Mouse (Mus musculus) spleen, adult 12 weeks (tissue): ENCODE results near the gene Aox3.

Experiments
- DNase-seq: peaks from one replicate; pipeline ENCODE4 v3.0.0; 2022; ENCODE audit warnings: low spot score

Gene Aox3

GRCm38 (mm10) chr1:58107066-58107465 is 5.9 kb upstream of the Aox3 start:
- no peak for DNase-seq

- DNase-seq = no peak
These were observed 2.7 kb upstream of the Aox3 start for GRCm38 (mm10) chr1:58110241-58110640.

- no peak for DNase-seq
These were observed 1.6 kb upstream of the Aox3 start for GRCm38 (mm10) chr1:58111315-58111714.

GRCm38 (mm10) chr1:58113441-58113840 is 511 bp downstream of the Aox3 start:
- DNase-seq = no peak

DNA sequence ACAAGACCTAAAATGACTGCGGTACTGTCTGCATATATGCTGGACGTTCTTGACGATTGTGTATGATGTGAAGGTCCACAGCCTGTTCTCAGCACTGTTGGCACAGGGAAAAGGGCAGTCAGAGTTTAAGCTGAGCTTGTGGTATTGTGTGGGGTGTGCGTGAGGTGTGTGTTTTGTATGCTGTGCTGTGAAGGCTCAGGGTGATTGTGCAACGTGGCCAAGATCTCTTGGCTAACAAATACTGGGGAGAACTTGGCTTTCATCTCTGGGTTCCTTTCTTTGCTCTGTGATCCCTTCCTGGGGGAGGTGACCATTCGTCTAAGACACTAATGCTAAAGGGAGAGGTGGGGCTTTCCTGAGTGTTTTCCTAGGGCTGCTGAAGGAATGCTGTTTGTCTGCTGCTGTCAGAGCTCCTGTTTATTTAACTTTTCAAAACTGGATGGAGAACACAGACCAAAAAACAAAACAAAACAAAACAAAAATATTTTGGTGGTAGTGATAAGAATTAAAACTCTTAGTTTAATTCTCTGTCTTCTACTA is 1.2 kb downstream of the Aox3 start:
- no peak for DNase-seq

- DNase-seq = no peak
These were observed 1.9 kb downstream of the Aox3 start for GRCm38 (mm10) chr1:58114666-58115375.

DNA sequence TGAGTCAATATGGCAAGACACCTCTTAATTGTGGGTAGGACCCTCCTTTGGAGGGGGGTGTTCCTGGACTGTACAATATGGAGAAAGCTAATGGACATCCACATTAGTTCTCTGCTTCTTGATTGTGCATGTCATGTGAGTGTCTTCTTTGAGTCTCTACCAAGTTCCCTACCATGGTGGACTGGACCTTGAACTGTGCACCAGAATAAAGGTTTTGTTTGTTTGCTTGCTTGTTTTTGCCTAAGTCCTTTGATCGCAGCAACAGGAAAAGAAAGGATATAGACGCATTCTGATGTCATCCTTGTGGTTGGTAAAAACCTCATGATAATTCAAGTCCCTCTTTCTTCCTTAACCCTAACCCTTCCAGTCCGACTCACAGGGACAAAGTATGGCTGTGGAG is 5.3 kb downstream of the Aox3 start:
- no peak for DNase-seq

- DNase-seq = no peak
These were observed 12.0 kb downstream of the Aox3 start for GRCm38 (mm10) chr1:58124901-58125300.

DNA sequence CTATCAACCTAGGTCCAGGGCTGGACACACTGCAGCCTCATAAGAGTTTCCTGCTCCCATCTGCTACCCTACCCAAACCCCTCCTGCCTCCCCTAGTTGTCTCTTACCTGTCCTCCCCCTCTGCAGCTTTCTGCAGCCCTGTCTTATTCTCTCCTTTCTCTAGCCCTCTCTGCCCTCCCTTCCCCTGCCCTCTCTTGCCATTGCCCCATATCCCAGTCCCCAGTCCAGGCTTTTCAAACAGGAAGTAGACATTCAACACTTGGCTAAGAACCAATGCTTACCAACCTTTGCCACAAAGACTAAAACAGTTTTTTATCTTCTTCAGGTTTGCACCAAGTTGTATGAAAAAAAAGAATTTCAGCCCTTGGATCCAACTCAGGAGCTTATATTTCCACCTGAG is 25.0 kb downstream of the Aox3 start:
- DNase-seq = no peak

- no peak for DNase-seq
These were observed 26.1 kb downstream of the Aox3 start for GRCm38 (mm10) chr1:58138986-58139385.

- DNase-seq = no peak
These were observed 27.7 kb downstream of the Aox3 start for GRCm38 (mm10) chr1:58140607-58141006.

- no peak for DNase-seq
These were observed 31.6 kb downstream of the Aox3 start for GRCm38 (mm10) chr1:58144384-58145069.

GRCm38 (mm10) chr1:58146026-58146425 is 33.1 kb downstream of the Aox3 start:
- no peak for DNase-seq

DNA sequence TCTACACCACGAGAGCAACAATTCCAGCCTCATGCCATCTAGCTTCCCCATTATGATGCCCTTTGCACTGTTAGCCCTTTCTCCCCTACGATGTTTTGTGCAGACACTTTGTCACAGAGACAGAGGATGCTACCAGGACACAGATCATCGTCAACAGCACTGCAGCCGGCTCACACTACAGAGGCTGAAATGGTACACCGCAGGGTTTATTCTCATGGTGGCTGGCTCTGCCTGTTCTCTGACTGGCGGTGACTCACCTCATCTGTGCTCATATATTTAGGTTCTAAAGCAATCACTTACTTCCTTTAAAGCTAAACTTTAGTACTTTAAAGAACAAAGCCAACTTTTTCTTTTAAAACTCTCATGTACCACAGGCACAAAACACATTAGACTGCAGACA is 34.8 kb downstream of the Aox3 start:
- no peak for DNase-seq

- no peak for DNase-seq
These were observed 39.3 kb downstream of the Aox3 start for GRCm38 (mm10) chr1:58152247-58152646.

DNA sequence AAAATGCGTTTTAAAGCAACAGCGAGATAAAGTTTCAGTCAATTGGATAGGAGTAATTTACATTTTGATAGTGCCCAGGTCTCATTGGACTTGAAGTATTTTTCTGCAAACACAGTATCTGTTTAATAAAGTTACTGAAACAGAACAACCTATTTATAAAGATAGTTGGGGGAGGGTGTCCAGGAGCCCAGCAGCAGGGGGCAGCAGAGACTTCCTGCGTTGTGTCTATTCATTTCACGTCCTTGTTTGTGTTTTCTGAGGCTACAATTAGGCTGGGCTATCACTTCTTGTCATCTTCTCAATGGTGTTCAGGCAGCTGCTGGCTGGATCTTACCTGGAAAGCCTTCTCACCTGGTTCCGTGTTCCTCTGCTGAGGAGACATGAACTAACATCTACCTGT is 43.8 kb downstream of the Aox3 start:
- no peak for DNase-seq

DNA sequence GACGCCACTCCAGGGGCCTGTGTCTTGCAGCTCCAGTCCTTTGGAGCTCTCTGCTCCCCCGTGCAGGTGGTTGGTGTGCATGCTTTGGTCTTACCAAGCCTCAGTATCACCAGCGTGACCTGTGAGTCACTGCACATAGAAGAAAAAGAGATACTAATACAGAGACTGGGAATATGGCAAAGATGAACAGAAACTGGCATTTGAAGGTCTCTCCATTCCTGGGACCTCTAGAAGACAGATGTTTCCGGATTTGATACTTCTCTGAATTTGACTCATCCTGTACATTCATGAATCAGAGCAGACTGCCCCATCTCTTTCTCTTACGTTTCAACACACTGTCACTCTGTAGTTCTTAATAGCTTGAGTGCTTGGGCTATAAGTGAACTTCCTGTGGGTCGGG is 57.0 kb downstream of the Aox3 start:
- no peak for DNase-seq

GRCm38 (mm10) chr1:58188514-58189175 is 75.7 kb downstream of the Aox3 start:
- no peak for DNase-seq

- no peak for DNase-seq
These were observed 81.4 kb downstream of the Aox3 start for GRCm38 (mm10) chr1:58194317-58194716.

GRCm38 (mm10) chr1:58194988-58195387 is 82.1 kb downstream of the Aox3 start:
- DNase-seq = no peak

DNA sequence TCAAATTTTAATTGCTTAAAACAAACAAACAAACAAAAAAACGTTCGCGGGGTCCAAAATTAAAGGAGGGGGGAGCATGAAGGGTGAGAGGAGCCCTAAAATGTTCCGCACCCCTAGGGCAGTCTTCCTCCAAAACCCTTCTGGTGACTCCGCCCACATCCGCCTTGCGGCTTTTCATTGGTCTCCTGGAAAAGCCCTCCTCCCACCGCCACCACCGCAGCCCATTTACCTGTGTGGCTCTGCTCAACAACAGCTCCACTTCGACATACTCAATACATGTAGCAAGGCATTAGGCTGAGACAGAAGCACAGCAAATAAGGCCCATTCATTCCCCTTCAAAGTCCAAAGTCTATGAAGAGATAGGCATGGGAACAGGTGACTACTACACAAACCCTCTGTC is 82.6 kb downstream of the Aox3 start:
- DNase-seq = no peak

GRCm38 (mm10) chr1:58197023-58197422 is 84.1 kb downstream of the Aox3 start:
- no peak for DNase-seq

DNA sequence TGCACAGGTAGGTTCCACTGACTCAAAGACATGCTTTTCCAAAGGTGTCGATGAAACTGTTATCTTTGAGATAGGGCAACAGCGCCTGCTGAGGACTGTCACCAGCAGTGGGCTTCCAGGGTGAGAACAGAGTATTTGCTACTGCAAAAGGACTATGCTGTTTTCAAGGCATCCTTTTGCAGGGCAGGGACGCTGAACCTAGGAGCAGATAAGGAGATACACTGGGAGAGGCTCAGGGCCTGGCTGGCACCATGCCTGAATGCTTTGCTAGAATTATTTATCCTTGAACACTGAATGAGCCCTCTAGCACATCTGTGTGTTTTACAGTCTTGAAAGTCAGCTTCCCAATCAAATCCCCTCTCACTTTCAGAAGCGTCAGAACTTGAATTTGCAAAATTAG is 85.5 kb downstream of the Aox3 start:
- no peak for DNase-seq
